In the genomic region with DNA sequence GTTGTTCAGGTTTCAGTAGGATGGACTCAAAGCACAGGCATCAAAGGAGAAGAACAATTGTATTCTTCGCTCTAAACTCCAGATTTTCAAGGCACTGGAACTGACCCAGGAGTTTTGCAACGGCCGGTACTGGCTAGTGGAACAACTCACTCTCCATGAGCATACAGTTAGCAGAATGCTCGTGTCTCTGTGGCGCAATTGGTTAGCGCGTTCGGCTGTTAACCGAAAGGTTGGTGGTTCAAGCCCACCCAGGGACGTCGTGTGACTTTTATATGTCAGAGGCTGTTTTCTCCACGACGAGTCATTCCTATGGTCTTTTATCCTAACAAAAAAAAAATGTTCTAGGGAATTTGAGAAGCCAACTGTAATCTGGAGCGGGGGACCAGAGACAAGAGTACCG, we compare ENCODE assay signal across 14 mouse cellular contexts. TPM values are rescaled to one million over a fixed set of nuclear protein-coding genes. Genes with fewer than 3 reads are reported as not detected.
DNase-seq lines count a peak whose midpoint lies in the region; ATAC-seq and TF ChIP-seq lines count a peak whose summit lies in the region.
"Had no signal": no experiment of that assay in that cellular context is flagged by ENCODE, and none has a peak within 500 bp of the region (broad histone marks: within the 10 kb centered on the region; RNA-seq: fewer than 3 reads in every experiment).

No protein-coding gene starts in this region.

- intact Hi-C loops in left cerebral cortex, adult 2 months (cut with DNase I), result no loop called here

- peak overlapping the region; percentile 5; the same call in 1 of the 2 replicates for H3K4me2 ChIP-seq in forebrain, embryonic 11.5 days (ENCODE audit: low read depth, low read length, severe bottlenecking)
- H3K4me2 ChIP-seq in forebrain, embryonic 16.5 days (ENCODE audit: low read length), result no peak overlapping the region
- H3K4me2 ChIP-seq in neural tube, embryonic 15.5 days, result no peak overlapping the region
- H3K4me2 ChIP-seq: hindbrain, embryonic 12.5 days had no signal

- no peak overlapping the region for H3K27ac ChIP-seq in forebrain, embryonic 11.5 days (ENCODE audit: low read depth, low read length)
- no peak overlapping the region for H3K27ac ChIP-seq in forebrain, embryonic 16.5 days (ENCODE audit: low read length)
- no peak overlapping the region for H3K27ac ChIP-seq in left cerebral cortex, adult 2 months
- H3K27ac ChIP-seq in neural tube, embryonic 15.5 days (replicated peaks), result no peak overlapping the region
- H3K27ac ChIP-seq: hindbrain, embryonic 12.5 days had no signal

- no peak for DNase-seq in forebrain, embryonic 11.5 days (ENCODE audit: low spot score)
- peak; percentile 43 for DNase-seq in retina, embryonic 14.5 days (ENCODE audit: low spot score)
- DNase-seq in retina, postnatal 1 day, result no peak
- DNase-seq in embryo, embryonic 9.5 days (ENCODE audit: extremely low spot score), result peak; percentile 75
- DNase-seq in left cerebral cortex, adult 2 months (ENCODE audit: extremely low spot score in 1 of 2, low spot score in 2 of 2), result no peak
- DNase-seq in natural killer cell, adult 2 months (ENCODE audit: low spot score in 2 of 2), result no peak
- DNase-seq: kidney, postnatal 14 days; left cerebral cortex, postnatal 4 days; lung, adult 2 months; right cerebral cortex, postnatal 14 days had no signal

- ATAC-seq in forebrain, embryonic 11.5 days (replicated peaks; ENCODE audit: low FRiP score), result no peak
- ATAC-seq in forebrain, embryonic 16.5 days, result no peak
- no peak for ATAC-seq in neural tube, embryonic 15.5 days (ENCODE audit: low FRiP score)
- ATAC-seq: intestine, embryonic 16.5 days had no signal

- H3K9me3 ChIP-seq in forebrain, embryonic 11.5 days (ENCODE audit: control insufficient read depth, low read length), result no peaks in the 10 kb centered on the region
- H3K9me3 ChIP-seq in forebrain, embryonic 16.5 days (ENCODE audit: control insufficient read depth, low read length), result no peaks in the 10 kb centered on the region; the same call in 1 of the 2 replicates
- no peaks in the 10 kb centered on the region for H3K9me3 ChIP-seq in neural tube, embryonic 15.5 days (replicated peaks)
- H3K9me3 ChIP-seq: hindbrain, embryonic 12.5 days had no signal

- H3K4me1 ChIP-seq in forebrain, embryonic 11.5 days (replicated peaks; ENCODE audit: control insufficient read depth, insufficient read depth, low read length), result no peaks in the 10 kb centered on the region
- H3K4me1 ChIP-seq in forebrain, embryonic 16.5 days (replicated peaks; ENCODE audit: control insufficient read depth, insufficient read depth, low read length), result no peaks in the 10 kb centered on the region
- H3K4me1 ChIP-seq in neural tube, embryonic 15.5 days, result no peaks in the 10 kb centered on the region
- H3K4me1 ChIP-seq: hindbrain, embryonic 12.5 days had no signal

- no peak overlapping the region for H3K9ac ChIP-seq in forebrain, embryonic 11.5 days (ENCODE audit: low read length)
- no peak overlapping the region for H3K9ac ChIP-seq in forebrain, embryonic 16.5 days (replicated peaks; ENCODE audit: low read depth, low read length)
- H3K9ac ChIP-seq in neural tube, embryonic 15.5 days (replicated peaks), result no peak overlapping the region
- H3K9ac ChIP-seq: hindbrain, embryonic 12.5 days had no signal

- no peaks in the 10 kb centered on the region for H3K36me3 ChIP-seq in forebrain, embryonic 11.5 days (ENCODE audit: control insufficient read depth, insufficient read depth, low read length)
- no peaks in the 10 kb centered on the region for H3K36me3 ChIP-seq in forebrain, embryonic 16.5 days (ENCODE audit: control insufficient read depth, insufficient read depth)
- H3K36me3 ChIP-seq in neural tube, embryonic 15.5 days, result no peaks in the 10 kb centered on the region
- H3K36me3 ChIP-seq: hindbrain, embryonic 12.5 days had no signal

- TF ChIP-seq CTCF in left cerebral cortex, adult 2 months (IDR thresholded peaks at IDR 0.05), result no peak

- H3K27me3 ChIP-seq in forebrain, embryonic 11.5 days (ENCODE audit: control insufficient read depth, insufficient read depth, low read length), result peaks cover 7% of the 10 kb centered on the region; the same call in 1 of the 2 replicates
- H3K27me3 ChIP-seq in forebrain, embryonic 16.5 days (replicated peaks; ENCODE audit: control insufficient read depth, insufficient read depth, low read length), result peaks cover 38% of the 10 kb centered on the region
- H3K27me3 ChIP-seq in neural tube, embryonic 15.5 days (replicated peaks), result peaks cover 46% of the 10 kb centered on the region

- 14% methylated on average over 15 of the region's 15 CpGs for WGBS in forebrain, embryonic 11.5 days
- 12% methylated on average over 15 of the region's 15 CpGs for whole genome bisulfite sequencing in forebrain, embryonic 16.5 days
- WGBS in neural tube, embryonic 15.5 days, result 14% methylated on average over 15 of the region's 15 CpGs

- H3K4me3 ChIP-seq in forebrain, embryonic 11.5 days (ENCODE audit: low read depth, low read length), result no peak overlapping the region
- H3K4me3 ChIP-seq in forebrain, embryonic 16.5 days (replicated peaks; ENCODE audit: low read length), result no peak overlapping the region
- H3K4me3 ChIP-seq in left cerebral cortex, adult 2 months, result no peak overlapping the region
- H3K4me3 ChIP-seq in neural tube, embryonic 15.5 days (replicated peaks), result no peak overlapping the region
- H3K4me3 ChIP-seq: hindbrain, embryonic 12.5 days had no signal

RNA-seq across cellular contexts. Expression of gene Fcgr1, which starts 28.1 kb away (rescaled TPM):
- 0.95 and 2.6 TPM in 2 replicates for polyA plus RNA-seq in forebrain, embryonic 11.5 days (2014; fragmentation: Nextera tagmentation; extraction: Ambion mirVana)
- polyA plus RNA-seq in forebrain, embryonic 16.5 days (2015; fragmentation: Nextera tagmentation; extraction: Ambion mirVana), result 0.92 and 0.99 TPM in 2 replicates
- total RNA-seq in left cerebral cortex, adult 2 months (2021), result 1 to 10 TPM; 2.0 to 2.7 TPM
- 1.8 and 3.5 TPM in 2 replicates for polyA plus RNA-seq in neural tube, embryonic 15.5 days (2015; fragmentation: Nextera tagmentation; extraction: Ambion mirVana)

RNA-seq across cellular contexts. Expression of gene Hist2h2bb, which starts 52.3 kb away (rescaled TPM):
- 24.1 and 28.7 TPM in 2 replicates for polyA plus RNA-seq in forebrain, embryonic 11.5 days (2014; fragmentation: Nextera tagmentation; extraction: Ambion mirVana)
- 3.2 and 4.6 TPM in 2 replicates for polyA plus RNA-seq in forebrain, embryonic 16.5 days (2015; fragmentation: Nextera tagmentation; extraction: Ambion mirVana)
- total RNA-seq in left cerebral cortex, adult 2 months (2021), result 100 to 1,000 TPM; 136 to 154 TPM
- 0.61 and 3.0 TPM in 2 replicates for polyA plus RNA-seq in neural tube, embryonic 15.5 days (2015; fragmentation: Nextera tagmentation; extraction: Ambion mirVana)

RNA-seq across cellular contexts. Expression of gene Hist2h3b, which starts 53.4 kb away (rescaled TPM):
- polyA plus RNA-seq in forebrain, embryonic 11.5 days (2014; fragmentation: Nextera tagmentation; extraction: Ambion mirVana), result 99.6 and 105 TPM in 2 replicates
- polyA plus RNA-seq in forebrain, embryonic 16.5 days (2015; fragmentation: Nextera tagmentation; extraction: Ambion mirVana), result 23.1 and 24.7 TPM in 2 replicates
- total RNA-seq in left cerebral cortex, adult 2 months (2021), result 10 to 100 TPM; 32.7 to 45.5 TPM
- 9.4 and 16.0 TPM in 2 replicates for polyA plus RNA-seq in neural tube, embryonic 15.5 days (2015; fragmentation: Nextera tagmentation; extraction: Ambion mirVana)

RNA-seq across cellular contexts. Expression of gene Hist2h4, which starts 58.8 kb away (rescaled TPM):
- 6.8 and 7.5 TPM in 2 replicates for polyA plus RNA-seq in forebrain, embryonic 11.5 days (2014; fragmentation: Nextera tagmentation; extraction: Ambion mirVana)
- 8.4 and 8.9 TPM in 2 replicates for polyA plus RNA-seq in forebrain, embryonic 16.5 days (2015; fragmentation: Nextera tagmentation; extraction: Ambion mirVana)
- total RNA-seq in left cerebral cortex, adult 2 months (2021), result 10 to 100 TPM; 26.8 to 31.9 TPM
- polyA plus RNA-seq in neural tube, embryonic 15.5 days (2015; fragmentation: Nextera tagmentation; extraction: Ambion mirVana), result 4.9 and 5.1 TPM in 2 replicates

Comparison
In these comparisons a context has a peak if more than half of its experiments do, and no peak if none do; other contexts are left out.
1. DNase-seq: peak in retina, embryonic 14.5 days (single experiment) and embryo, embryonic 9.5 days (single experiment); none in forebrain, embryonic 11.5 days (single experiment), retina, postnatal 1 day (single experiment), left cerebral cortex, adult 2 months (0 of 2) and natural killer cell, adult 2 months (0 of 2).